Comparison of ENCODE assay signal across 9 mouse cellular contexts in genomic region chr17:84085721-84086120, GRCm38 (mm10).
DNase-seq lines count a peak whose midpoint lies in the region; ATAC-seq and TF ChIP-seq lines count a peak whose summit lies in the region.
"Had no signal": no experiment of that assay in that cellular context is flagged by ENCODE, and none has a peak within 500 bp of the region (broad histone marks: within the 10 kb centered on the region; RNA-seq: fewer than 3 reads in every experiment).

No protein-coding gene starts in this region.

- H3K9ac ChIP-seq in kidney, embryonic 14.5 days (ENCODE audit: low read depth, low read length), result no peak overlapping the region
- H3K9ac ChIP-seq in heart, embryonic 16.5 days (ENCODE audit: low read length), result peak overlapping the region; percentile 26; the same call in 1 of the 2 replicates
- H3K9ac ChIP-seq: liver, embryonic 13.5 days had no signal

- ATAC-seq in kidney, embryonic 14.5 days (ENCODE audit: low FRiP score, low TSS enrichment), result no peak
- ATAC-seq in heart, embryonic 16.5 days (replicated peaks; ENCODE audit: extremely low read depth, insufficient read depth, low FRiP score), result peak; percentile 59
- no peak for ATAC-seq in frontal cortex, adult (ENCODE audit: low TSS enrichment)

- H3K9me3 ChIP-seq in kidney, embryonic 14.5 days (ENCODE audit: control insufficient read depth, low read length), result no peaks in the 10 kb centered on the region
- H3K9me3 ChIP-seq in heart, embryonic 16.5 days (replicated peaks; ENCODE audit: control insufficient read depth, low read length), result no peaks in the 10 kb centered on the region
- H3K9me3 ChIP-seq: liver, embryonic 13.5 days had no signal

- H3K4me3 ChIP-seq in kidney, embryonic 14.5 days (ENCODE audit: low read length), result no peak overlapping the region
- H3K4me3 ChIP-seq in bone marrow, adult 2 months (replicated peaks; ENCODE audit: control insufficient read depth, low read depth, low read length), result no peak overlapping the region
- no peak overlapping the region for H3K4me3 ChIP-seq in heart, embryonic 16.5 days (ENCODE audit: low read length)
- H3K4me3 ChIP-seq: liver, embryonic 13.5 days had no signal

- TF ChIP-seq CTCF in bone marrow, adult 2 months (IDR thresholded peaks at IDR 0.05; ENCODE audit: control insufficient read depth, insufficient read depth, low read length), result no peak

- no peak overlapping the region for H3K4me2 ChIP-seq in kidney, embryonic 14.5 days (replicated peaks; ENCODE audit: low read depth, low read length)
- H3K4me2 ChIP-seq in heart, embryonic 16.5 days (ENCODE audit: low read depth, low read length), result no peak overlapping the region
- H3K4me2 ChIP-seq: liver, embryonic 13.5 days had no signal

- DNase-seq in kidney, adult 11 months, result peak; percentile 69
- DNase-seq in lung, adult 18-20 months, result peak; percentile 77 to 83
- no peak for DNase-seq in frontal cortex, adult 2 months (ENCODE audit: extremely low spot score in 1 of 2, low spot score in 1 of 2)
- no peak for DNase-seq in cerebellum, adult 9-11 months
- DNase-seq: liver, embryonic 13.5 days had no signal

- no peak overlapping the region; the same call in 1 of the 2 replicates for H3K27ac ChIP-seq in kidney, embryonic 14.5 days (ENCODE audit: low read depth, low read length)
- 0 out of 2 replicates have a peak overlapping the region, but pooled peaks have one; percentile 1 for H3K27ac ChIP-seq in bone marrow, adult 2 months (ENCODE audit: control insufficient read depth, insufficient read depth, low read depth, low read length, poor library complexity)
- H3K27ac ChIP-seq in heart, embryonic 16.5 days (ENCODE audit: low read length), result peak overlapping the region; percentile 64
- H3K27ac ChIP-seq: liver, embryonic 13.5 days had no signal

- no peak for TF ChIP-seq POLR2A in bone marrow, adult 2 months (IDR thresholded peaks at IDR 0.05; ENCODE audit: borderline replicate concordance, control insufficient read depth, low read depth, low read length)

- H3K4me1 ChIP-seq in kidney, embryonic 14.5 days (ENCODE audit: control insufficient read depth, insufficient read depth, low read length), result peaks cover 19% of the 10 kb centered on the region
- H3K4me1 ChIP-seq in bone marrow, adult 2 months (ENCODE audit: control insufficient read depth, insufficient read depth, low read length), result peaks cover 5% of the 10 kb centered on the region; the same call in 1 of the 2 replicates
- H3K4me1 ChIP-seq in heart, embryonic 16.5 days (ENCODE audit: control insufficient read depth, insufficient read depth, low read length), result peaks cover 44% of the 10 kb centered on the region

- H3K27me3 ChIP-seq in kidney, embryonic 14.5 days (ENCODE audit: control insufficient read depth, insufficient read depth, low read length), result no peaks in the 10 kb centered on the region
- no peaks in the 10 kb centered on the region for H3K27me3 ChIP-seq in heart, embryonic 16.5 days (ENCODE audit: control insufficient read depth, insufficient read depth, low read length)
- H3K27me3 ChIP-seq: liver, embryonic 13.5 days had no signal

- no peaks in the 10 kb centered on the region for H3K36me3 ChIP-seq in kidney, embryonic 14.5 days (ENCODE audit: control insufficient read depth, insufficient read depth, low read length)
- no peaks in the 10 kb centered on the region for H3K36me3 ChIP-seq in heart, embryonic 16.5 days (ENCODE audit: control insufficient read depth, insufficient read depth)
- H3K36me3 ChIP-seq: liver, embryonic 13.5 days had no signal

- 51% methylated on average over 7 of the region's 7 CpGs for WGBS in kidney, embryonic 14.5 days
- 46% methylated on average over 7 of the region's 7 CpGs for WGBS in bone marrow, adult 2 months
- 13% methylated on average over 7 of the region's 7 CpGs for WGBS in heart, embryonic 16.5 days

Comparison
In these comparisons a context has a peak if more than half of its experiments do, and no peak if none do; other contexts are left out.
1. DNase-seq: peak in kidney, adult 11 months (single experiment) and lung, adult 18-20 months (2 of 2); none in frontal cortex, adult 2 months (0 of 2) and cerebellum, adult 9-11 months (single experiment).